Mouse (Mus musculus): Measurements from ENCODE around the gene Hnrnpul1. TPM values are rescaled to one million over a fixed set of nuclear protein-coding genes. Genes with fewer than 3 reads are reported as not detected.

Gene Hnrnpul1
- polyA plus RNA-seq, 1 experiment: 123 TPM

DNA sequence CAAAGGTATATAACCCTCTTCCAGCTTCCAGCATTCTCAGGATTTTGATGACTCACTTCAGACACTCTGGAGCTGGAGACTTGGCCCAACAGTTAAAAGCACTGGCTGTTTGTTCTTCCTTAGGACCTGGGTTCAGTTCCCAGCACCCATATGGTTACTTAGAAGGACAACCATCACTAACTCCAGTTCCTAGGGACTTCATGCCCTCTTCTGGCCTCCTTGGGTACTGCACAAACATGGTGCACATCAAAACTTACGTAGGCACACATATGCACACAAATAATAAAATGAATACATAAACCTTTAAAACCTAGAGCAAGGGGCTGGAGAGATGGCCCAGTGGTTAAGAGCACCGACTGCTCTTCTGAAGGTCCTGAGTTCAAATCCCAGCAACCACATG is 52.2 kb downstream of the Hnrnpul1 start:
- H3K27ac ChIP-seq (ENCODE audit: insufficient read depth, low read depth, low read length): no peak overlapping the region
- H3K4me1 ChIP-seq (ENCODE audit: control insufficient read depth, insufficient read depth, low read length): peaks cover 33% of the 10 kb centered on the region
- no peak overlapping the region for H3K4me3 ChIP-seq (ENCODE audit: insufficient read depth, low read length)
- no peak for TF ChIP-seq POLR2A (IDR thresholded peaks at IDR 0.05; ENCODE audit: borderline replicate concordance, low read depth, low read length)
- no peak for TF ChIP-seq CTCF (IDR thresholded peaks at IDR 0.05; ENCODE audit: low read depth, low read length)

DNA sequence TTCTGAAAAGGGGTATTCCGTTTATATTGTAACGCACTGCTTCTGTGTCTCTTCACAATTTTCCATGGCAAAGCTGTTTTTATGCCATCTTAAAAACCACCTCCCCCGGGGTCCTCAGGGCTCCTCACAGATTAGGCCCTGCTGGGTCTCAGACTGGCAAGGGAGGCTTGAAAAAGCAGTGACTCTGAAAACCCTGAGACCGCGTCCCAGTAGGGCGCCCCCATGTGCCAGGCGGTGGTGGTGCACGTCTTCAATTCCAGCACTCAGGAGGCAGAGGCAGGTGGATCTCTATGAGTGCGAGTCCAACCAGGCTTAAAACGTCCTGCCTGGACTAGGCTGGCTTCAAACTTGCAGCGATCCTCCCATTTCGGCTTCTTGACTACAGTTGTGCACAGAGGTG is 53.8 kb downstream of the Hnrnpul1 start:
- Histone ChIP-seq H3K4me1 (ENCODE audit: control insufficient read depth, insufficient read depth, low read length) (peaks cover 21% of the 10 kb centered on the region), H3K27ac (ENCODE audit: insufficient read depth, low read depth, low read length) (no peak overlapping the region), H3K4me3 (ENCODE audit: insufficient read depth, low read length) (no peak overlapping the region)
- TF ChIP-seq CTCF (IDR thresholded peaks at IDR 0.05; ENCODE audit: low read depth, low read length): peak; percentile 35; the same call in 1 of the 2 replicates
- TF ChIP-seq POLR2A (IDR thresholded peaks at IDR 0.05; ENCODE audit: borderline replicate concordance, low read depth, low read length): no peak

DNA sequence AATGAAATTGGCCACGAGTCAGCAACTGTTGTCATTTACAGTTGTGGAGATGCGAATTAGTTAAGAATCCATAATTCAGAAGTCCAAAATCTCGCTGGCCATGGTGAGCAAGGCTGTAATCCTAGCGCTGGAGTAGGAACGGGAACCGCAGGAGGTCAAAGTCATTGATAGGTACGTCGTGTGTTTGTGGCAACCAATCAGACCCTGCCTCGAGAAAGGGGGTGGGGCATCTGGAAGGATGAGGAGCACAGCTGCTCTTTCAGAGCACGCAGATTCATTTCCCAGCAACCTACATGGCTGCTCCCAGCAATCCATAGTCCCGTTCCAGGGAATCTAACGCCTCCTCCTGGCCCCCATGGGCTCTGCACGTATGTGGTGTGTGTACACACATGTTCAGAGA is 54.7 kb downstream of the Hnrnpul1 start:
- H3K4me3 ChIP-seq (ENCODE audit: insufficient read depth, low read length): no peak overlapping the region
- H3K4me1 ChIP-seq (ENCODE audit: control insufficient read depth, insufficient read depth, low read length): peaks cover 14% of the 10 kb centered on the region
- H3K27ac ChIP-seq (ENCODE audit: insufficient read depth, low read depth, low read length): no peak overlapping the region
- TF ChIP-seq POLR2A (IDR thresholded peaks at IDR 0.05; ENCODE audit: borderline replicate concordance, low read depth, low read length) (no peak), CTCF (IDR thresholded peaks at IDR 0.05; ENCODE audit: low read depth, low read length) (no peak)

DNA sequence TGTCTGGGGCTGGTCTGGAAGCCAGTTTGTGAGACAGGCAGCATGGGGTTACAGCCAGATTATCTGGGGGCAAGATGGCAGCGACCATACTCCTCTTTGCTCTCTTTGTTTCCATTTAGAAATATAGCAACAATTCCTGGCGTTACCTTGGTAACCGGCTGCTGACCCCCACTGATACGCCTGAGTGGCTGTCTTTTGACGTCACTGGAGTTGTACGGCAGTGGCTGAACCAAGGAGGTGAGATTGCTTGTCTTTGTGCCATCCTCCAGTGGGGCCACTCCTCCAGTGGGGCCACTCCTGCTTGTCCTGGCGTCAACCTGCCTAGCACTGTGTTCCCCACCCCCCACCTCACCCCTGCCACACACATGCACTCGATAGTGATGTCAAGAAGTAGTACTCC is 60.5 kb downstream of the Hnrnpul1 start:
- peaks cover 4% of the 10 kb centered on the region for H3K4me1 ChIP-seq (ENCODE audit: control insufficient read depth, insufficient read depth, low read length)
- no peak overlapping the region for H3K4me3 ChIP-seq (ENCODE audit: insufficient read depth, low read length)

DNA sequence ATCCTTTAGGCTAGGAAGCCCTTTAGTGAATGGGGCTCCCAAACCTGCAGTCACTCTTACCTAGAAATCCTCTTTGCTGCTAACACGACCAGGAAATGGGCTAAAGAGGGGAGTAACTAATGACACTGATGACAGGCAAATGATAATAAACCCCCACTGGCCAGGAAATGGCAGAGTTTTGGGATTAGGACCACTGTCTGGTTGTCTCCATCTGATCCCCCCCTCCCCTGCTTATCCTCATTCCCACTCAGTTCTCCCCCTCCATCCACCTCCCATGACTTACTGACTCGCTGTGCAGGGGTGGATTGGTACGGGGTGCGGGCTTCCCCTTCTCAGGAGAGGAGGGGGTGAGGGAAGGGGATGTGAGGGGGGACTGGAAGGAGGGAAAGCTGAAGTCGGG is 64.5 kb downstream of the Hnrnpul1 start:
- peak overlapping the region; percentile 86 for H3K4me3 ChIP-seq (ENCODE audit: insufficient read depth, low read length)
- no peak for TF ChIP-seq CTCF (IDR thresholded peaks at IDR 0.05; ENCODE audit: low read depth, low read length)
- TF ChIP-seq POLR2A (IDR thresholded peaks at IDR 0.05; ENCODE audit: borderline replicate concordance, low read depth, low read length): no peak
- H3K27ac ChIP-seq (ENCODE audit: insufficient read depth, low read depth, low read length): peak overlapping the region; percentile 71
- H3K4me1 ChIP-seq (ENCODE audit: control insufficient read depth, insufficient read depth, low read length): peaks cover 12% of the 10 kb centered on the region

More for the DNA sequence above, 60.5 kb downstream of the Hnrnpul1 start:
- TF ChIP-seq POLR2A (IDR thresholded peaks at IDR 0.05; ENCODE audit: borderline replicate concordance, low read depth, low read length): no peak
- TF ChIP-seq CTCF (IDR thresholded peaks at IDR 0.05; ENCODE audit: low read depth, low read length): no peak
- no peak overlapping the region for H3K27ac ChIP-seq (ENCODE audit: insufficient read depth, low read depth, low read length)

DNA sequence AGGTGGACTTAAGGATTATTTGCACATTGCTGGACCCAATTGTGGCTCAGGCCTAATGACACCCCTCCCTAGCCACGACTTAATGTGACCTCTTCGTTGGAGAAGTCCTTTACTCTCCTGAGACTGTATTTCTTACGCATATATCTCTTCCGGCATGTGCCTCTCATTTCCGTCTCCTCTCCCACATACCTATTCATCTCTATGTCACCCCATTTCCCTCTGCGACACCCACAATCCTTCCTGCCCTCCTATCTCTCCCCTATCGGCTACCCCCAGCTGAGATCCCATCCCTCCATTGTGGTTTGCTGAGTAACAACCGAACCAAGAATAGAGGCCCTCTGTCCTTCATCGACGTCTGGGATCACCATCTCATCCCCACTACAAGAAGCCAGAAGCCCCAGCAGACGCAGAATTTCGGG is 64.9 kb downstream of the Hnrnpul1 start:
- TF ChIP-seq CTCF (IDR thresholded peaks at IDR 0.05; ENCODE audit: low read depth, low read length) (no peak), POLR2A (IDR thresholded peaks at IDR 0.05; ENCODE audit: borderline replicate concordance, low read depth, low read length) (no peak)
- Histone ChIP-seq H3K4me3 (ENCODE audit: insufficient read depth, low read length) (peak overlapping the region; percentile 86), H3K27ac (ENCODE audit: insufficient read depth, low read depth, low read length) (peak overlapping the region; percentile 71), H3K4me1 (ENCODE audit: control insufficient read depth, insufficient read depth, low read length) (peaks cover 17% of the 10 kb centered on the region)

DNA sequence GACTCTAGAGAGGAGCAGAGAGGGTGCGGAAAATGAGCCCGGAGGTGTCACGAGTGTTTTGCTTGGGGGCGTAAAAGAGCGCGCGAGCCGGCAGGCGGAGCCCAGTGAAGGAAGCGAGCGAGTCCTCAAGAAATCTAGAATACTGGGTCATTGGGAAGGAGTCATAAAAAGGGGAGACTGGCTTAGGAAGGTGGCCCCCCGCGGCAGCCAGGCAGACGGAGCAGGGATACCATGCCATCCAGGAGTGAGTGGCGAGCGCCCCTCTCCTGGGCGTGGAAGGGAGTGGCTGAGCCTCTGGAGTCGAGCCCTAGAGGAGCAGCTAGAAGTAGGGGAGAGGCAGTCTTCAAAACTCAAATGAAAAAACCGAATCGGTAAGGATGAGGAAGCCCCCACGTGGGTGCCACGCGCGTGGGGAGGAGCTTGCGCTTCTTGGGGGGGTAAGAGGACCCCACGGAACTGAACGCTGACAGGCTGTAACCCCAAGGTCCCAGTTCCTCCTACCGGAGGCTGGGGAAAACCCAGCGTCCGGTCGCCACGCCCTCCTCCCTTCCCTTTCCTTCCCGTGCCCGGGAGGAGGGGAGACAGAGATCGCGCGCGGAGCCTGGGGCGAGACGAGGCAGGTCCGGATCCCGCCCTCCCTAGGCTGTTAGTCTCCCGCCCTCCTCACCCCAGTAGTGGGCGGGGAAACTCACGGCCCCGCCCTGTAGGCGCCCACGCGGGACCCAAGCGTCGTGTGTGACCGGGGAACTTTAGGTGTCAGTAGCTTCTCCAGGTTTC is 65.6 kb downstream of the Hnrnpul1 start:
- Histone ChIP-seq H3K4me3 (ENCODE audit: insufficient read depth, low read length) (peak overlapping the region; percentile 86), H3K27ac (ENCODE audit: insufficient read depth, low read depth, low read length) (peak overlapping the region; percentile 83), H3K4me1 (ENCODE audit: control insufficient read depth, insufficient read depth, low read length) (peaks cover 23% of the 10 kb centered on the region)
- TF ChIP-seq CTCF (IDR thresholded peaks at IDR 0.05; ENCODE audit: low read depth, low read length): no peak
- TF ChIP-seq POLR2A (IDR thresholded peaks at IDR 0.05; ENCODE audit: borderline replicate concordance, low read depth, low read length): no peak

DNA sequence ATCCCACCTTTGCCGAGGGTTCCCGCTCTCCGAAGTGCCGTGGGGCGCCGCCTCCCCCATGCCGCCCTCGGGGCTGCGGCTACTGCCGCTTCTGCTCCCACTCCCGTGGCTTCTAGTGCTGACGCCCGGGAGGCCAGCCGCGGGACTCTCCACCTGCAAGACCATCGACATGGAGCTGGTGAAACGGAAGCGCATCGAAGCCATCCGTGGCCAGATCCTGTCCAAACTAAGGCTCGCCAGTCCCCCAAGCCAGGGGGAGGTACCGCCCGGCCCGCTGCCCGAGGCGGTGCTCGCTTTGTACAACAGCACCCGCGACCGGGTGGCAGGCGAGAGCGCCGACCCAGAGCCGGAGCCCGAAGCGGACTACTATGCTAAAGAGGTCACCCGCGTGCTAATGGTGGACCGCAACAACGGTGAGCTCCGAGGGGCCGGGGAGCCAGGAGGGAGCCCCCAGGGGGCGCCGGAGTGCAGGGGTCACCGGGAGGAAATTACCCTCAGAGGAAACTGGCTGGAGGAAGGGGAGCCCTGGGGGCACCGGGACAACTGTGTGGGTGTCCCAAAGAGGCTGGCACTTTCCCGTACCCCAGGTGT is 66.7 kb downstream of the Hnrnpul1 start:
- H3K4me3 ChIP-seq (ENCODE audit: insufficient read depth, low read length): peak overlapping the region; percentile 86
- H3K27ac ChIP-seq (ENCODE audit: insufficient read depth, low read depth, low read length): peak overlapping the region; percentile 83
- H3K4me1 ChIP-seq (ENCODE audit: control insufficient read depth, insufficient read depth, low read length): peaks cover 31% of the 10 kb centered on the region
- TF ChIP-seq POLR2A (IDR thresholded peaks at IDR 0.05; ENCODE audit: borderline replicate concordance, low read depth, low read length) (no peak), CTCF (IDR thresholded peaks at IDR 0.05; ENCODE audit: low read depth, low read length) (0 out of 2 replicates have a peak, but pooled peaks have one; percentile 33)

DNA sequence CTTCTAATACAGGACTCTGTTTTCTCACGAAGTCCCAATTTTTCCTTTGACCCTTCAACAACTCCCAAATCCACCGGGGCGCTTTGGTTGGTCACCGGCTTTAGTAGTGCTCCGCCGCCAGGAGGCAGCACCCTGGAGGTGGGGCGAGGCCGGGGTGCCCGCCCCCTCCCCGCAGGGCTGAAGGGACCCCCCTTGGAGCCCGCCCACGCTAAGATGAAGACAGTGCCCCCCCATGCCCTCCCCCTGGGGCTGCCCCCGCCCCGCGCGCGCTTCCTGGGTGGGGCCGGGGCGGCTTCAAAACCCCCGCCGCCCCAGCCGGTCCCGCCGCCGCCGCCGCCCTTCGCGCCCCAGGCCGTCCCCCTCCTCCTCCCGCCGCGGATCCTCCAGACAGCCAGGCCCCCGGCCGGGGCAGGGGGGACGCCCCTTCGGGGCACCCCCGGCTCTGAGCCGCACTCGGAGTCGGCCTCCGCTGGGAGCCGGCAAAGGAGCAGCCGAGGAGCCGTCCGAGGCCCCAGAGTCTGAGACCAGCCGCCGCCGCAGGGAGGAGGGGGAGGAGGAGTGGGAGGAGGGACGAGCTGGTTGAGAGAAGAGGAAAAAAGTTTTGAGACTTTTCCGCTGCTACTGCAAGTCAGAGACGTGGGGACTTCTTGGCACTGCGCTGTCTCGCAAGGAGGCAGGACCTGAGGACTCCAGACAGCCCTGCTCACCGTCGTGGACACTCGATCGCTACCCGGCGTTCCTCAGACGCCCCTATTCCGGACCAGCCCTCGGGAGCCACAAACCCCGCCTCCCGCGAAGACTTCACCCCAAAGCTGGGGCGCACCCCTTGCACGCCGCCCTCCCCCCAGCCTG is 67.7 kb downstream of the Hnrnpul1 start, which contains the start of gene Tgfb1:
Tgfb1 (plus strand) TSS at position 323 of the 852 bp plus-strand sequence.
- Histone ChIP-seq H3K4me1 (ENCODE audit: control insufficient read depth, insufficient read depth, low read length) (peaks cover 41% of the 10 kb centered on the region), H3K4me3 (ENCODE audit: insufficient read depth, low read length) (peak within 1 kb of the TSS; percentile 86), H3K27ac (ENCODE audit: insufficient read depth, low read depth, low read length) (peak within 1 kb of the TSS; percentile 83)
- TF ChIP-seq CTCF (IDR thresholded peaks at IDR 0.05; ENCODE audit: low read depth, low read length): peak; percentile 56
- TF ChIP-seq POLR2A (IDR thresholded peaks at IDR 0.05; ENCODE audit: borderline replicate concordance, low read depth, low read length): no peak
